Mouse (Mus musculus): ENCODE measurements around the gene Sucnr1.

The Sucnr1 gene

GRCm38 (mm10) chr3:60111889-60112646 is 30.4 kb downstream of the Sucnr1 start:
- no peak for DNase-seq (ENCODE audit: low read depth, low spot score)

DNA sequence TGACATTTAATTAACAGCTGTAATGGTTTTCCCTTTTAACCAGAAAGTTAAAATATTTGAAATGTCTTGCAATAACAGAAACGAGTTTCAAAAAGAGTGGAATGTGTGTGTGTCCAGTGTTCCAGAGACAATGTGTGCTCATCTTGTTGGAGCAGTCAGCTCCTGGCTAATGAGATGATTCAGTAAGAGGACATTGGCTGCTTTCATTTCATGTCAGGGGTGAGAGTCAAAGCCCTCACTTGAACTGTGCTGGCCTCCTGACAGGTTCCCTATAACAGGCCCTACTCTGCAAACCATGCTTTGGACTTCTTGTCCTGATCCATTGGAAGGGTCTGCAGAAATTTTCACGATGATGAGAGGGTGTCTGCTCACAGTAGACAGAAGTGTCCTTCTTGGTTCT is 32.9 kb downstream of the Sucnr1 start:
- no peak for DNase-seq (ENCODE audit: low read depth, low spot score)

DNA sequence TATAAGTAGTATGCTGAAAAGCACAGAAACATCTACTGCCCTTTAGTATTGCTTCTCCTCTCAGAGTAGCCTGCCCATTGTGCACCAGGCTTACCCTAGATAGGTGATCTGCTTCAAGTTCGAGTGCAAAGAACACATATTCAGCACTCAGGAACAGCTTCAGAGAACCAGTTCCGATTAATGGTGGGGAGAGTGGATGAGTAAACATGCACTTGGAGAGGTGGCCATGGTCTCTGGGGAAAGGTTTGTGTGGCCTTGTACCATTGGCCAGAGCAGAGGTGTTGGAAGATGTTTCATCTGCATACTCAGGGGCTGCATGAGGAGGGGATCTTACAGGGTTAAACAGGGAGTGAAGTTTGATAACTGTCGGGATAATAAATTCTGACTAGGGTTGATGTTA is 39.8 kb downstream of the Sucnr1 start:
- no peak for DNase-seq (ENCODE audit: low read depth, low spot score)

DNA sequence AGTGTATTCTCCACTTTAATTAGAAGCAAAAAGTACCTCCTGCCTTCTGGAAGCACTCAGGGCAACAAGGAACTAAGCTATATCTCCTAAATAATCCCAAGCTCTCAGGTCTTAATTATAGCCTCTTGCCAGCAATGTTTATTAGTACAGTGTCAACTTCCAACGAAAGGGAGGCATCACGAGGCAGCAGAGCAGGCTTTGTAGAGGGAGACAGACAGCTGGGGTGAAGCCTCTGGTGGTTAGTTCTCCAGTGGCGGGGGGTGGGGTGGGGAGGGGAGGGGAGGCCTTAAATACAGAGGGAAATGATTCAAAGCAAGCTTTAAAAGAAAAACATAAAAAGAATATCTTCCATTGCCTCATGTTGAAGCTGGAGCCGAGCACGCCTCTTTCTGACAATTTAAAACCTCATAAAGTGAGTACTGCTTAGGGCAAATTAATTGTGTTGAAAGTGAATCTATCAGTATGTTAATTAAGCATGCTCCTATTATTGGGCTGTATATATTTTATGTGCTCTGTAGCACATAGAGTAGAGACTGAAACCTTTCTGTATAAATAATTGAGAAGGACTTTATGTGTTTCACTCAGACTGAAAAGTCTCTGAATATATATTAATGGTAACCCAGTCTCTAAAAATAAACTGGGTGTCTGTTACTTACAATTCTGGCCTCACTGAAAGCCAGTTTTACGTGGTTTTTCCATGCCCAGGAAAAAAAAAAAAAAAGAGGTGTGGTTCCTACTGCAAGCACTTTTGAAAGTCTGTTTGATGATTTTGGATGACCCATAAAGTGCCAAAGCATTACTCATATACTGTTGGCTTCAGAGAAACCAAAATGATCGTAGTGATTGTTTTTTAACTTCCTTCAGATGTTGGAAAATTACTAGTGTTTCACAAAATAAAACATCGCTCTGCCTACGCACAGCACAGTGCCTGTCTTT is 42.5 kb downstream of the Sucnr1 start:
- DNase-seq (ENCODE audit: low read depth, low spot score): no peak

GRCm38 (mm10) chr3:60126564-60126963 is 44.9 kb downstream of the Sucnr1 start:
- no peak for DNase-seq (ENCODE audit: low read depth, low spot score)

GRCm38 (mm10) chr3:60128282-60128681 is 46.6 kb downstream of the Sucnr1 start:
- no peak for DNase-seq (ENCODE audit: low read depth, low spot score)

- no peak for DNase-seq (ENCODE audit: low read depth, low spot score)
Observed at GRCm38 (mm10) chr3:60135801-60136200, 54.1 kb downstream of the Sucnr1 start.
